Mouse (Mus musculus) liver, embryonic 14.5 days (tissue): Measurements from ENCODE around the gene Sema4a.

ENCODE experiments used
- CTCF ChIP-seq: IDR thresholded peaks from 2 replicates; pipeline ENCODE4 v1.5.1; 2016; ENCODE audit warnings: antibody characterized with exemption, low read depth, control low read depth
- EP300 ChIP-seq: IDR thresholded peaks from 2 replicates; pipeline ENCODE4 v1.6.1; 2016; ENCODE audit warnings: antibody characterized with exemption, low read depth

DNA sequence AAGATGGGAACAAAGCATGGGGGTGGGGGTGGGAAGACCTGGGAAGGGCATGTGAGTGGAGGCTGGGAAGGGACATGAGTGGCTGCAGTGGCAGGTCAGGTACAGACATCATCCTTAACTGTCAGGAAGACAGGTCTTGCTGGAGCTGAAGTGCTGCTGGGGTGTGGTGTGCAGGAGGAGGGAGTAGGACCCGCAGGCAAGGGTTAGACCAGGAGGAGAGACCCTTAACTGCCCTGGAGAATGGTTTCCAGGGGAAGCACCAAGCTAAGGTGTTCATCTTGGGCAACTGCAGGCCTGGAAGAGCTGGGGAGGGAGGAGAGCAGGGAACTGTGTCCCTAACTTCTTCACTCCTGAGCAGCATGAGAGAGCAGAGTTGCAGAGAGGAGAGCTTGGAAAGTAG lies 26.4 kb upstream of the Sema4a start:
- TF ChIP-seq CTCF (no peak), EP300 (no peak)
